ENCODE assay signal across 26 mouse cellular contexts in the genomic region with DNA sequence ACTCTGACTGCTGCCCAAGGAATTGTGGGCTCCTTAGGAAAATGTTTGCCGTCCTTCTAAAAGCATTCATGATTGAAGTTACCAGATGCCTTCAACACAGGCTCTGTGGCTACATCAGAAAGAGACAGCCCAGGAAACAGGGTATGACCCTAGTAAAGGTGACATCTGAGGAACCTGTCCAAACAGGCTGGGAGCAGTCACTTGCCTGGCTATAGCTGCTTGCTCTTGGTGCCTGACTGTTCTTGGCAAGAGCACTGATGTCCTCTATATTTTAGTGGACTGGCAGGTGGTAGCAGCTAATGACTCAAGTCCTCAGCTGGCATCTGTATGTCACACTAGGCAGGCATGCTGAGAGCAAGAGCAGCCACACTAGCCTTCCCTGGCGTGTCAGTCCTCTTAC.
DNase-seq lines count a peak whose midpoint lies in the region; ATAC-seq lines count a peak whose summit lies in the region.
"Had no signal": no experiment of that assay in that cellular context is flagged by ENCODE, and none has a peak within 500 bp of the region (broad histone marks: within the 10 kb centered on the region; RNA-seq: fewer than 3 reads in every experiment).

No protein-coding gene starts in this region.

- H3K27ac ChIP-seq in hindbrain, embryonic 16.5 days (ENCODE audit: low read depth, low read length): no peak overlapping the region
- no peak overlapping the region for H3K27ac ChIP-seq in hindbrain, embryonic 12.5 days
- H3K27ac ChIP-seq: embryonic facial prominence, embryonic 13.5 days; heart, embryonic 13.5 days; limb, embryonic 13.5 days; liver, embryonic 12.5 days; stomach, postnatal 0 days had no signal

- ATAC-seq in hindbrain, embryonic 16.5 days: peak; percentile 41
- ATAC-seq in hindbrain, embryonic 12.5 days (ENCODE audit: low FRiP score): no peak
- ATAC-seq: forebrain, embryonic 14.5 days; liver, embryonic 12.5 days; Patski had no signal

- no peaks in the 10 kb centered on the region for H3K9me3 ChIP-seq in hindbrain, embryonic 16.5 days (ENCODE audit: control insufficient read depth, low read length)
- no peaks in the 10 kb centered on the region for H3K9me3 ChIP-seq in hindbrain, embryonic 12.5 days (replicated peaks)
- H3K9me3 ChIP-seq: embryonic facial prominence, embryonic 13.5 days; G1E; heart, embryonic 13.5 days; limb, embryonic 13.5 days; liver, embryonic 12.5 days had no signal

- 87% methylated on average over 2 of the region's 2 CpGs for WGBS in hindbrain, embryonic 16.5 days
- WGBS in hindbrain, embryonic 12.5 days: 87% methylated on average over 2 of the region's 2 CpGs

- no peaks in the 10 kb centered on the region for H3K27me3 ChIP-seq in hindbrain, embryonic 16.5 days (replicated peaks; ENCODE audit: control insufficient read depth, insufficient read depth, low read length)
- H3K27me3 ChIP-seq in hindbrain, embryonic 12.5 days: no peaks in the 10 kb centered on the region
- H3K27me3 ChIP-seq: CH12.LX; embryonic facial prominence, embryonic 13.5 days; heart, embryonic 13.5 days; limb, embryonic 13.5 days; liver, embryonic 12.5 days; Patski had no signal

- H3K4me3 ChIP-seq in hindbrain, embryonic 16.5 days (ENCODE audit: low read length): no peak overlapping the region
- H3K4me3 ChIP-seq in hindbrain, embryonic 12.5 days: no peak overlapping the region
- H3K4me3 ChIP-seq: embryonic facial prominence, embryonic 13.5 days; heart, embryonic 13.5 days; limb, embryonic 13.5 days; liver, embryonic 12.5 days had no signal

- no peaks in the 10 kb centered on the region for H3K36me3 ChIP-seq in hindbrain, embryonic 16.5 days (ENCODE audit: control insufficient read depth, insufficient read depth, low read length)
- H3K36me3 ChIP-seq in hindbrain, embryonic 12.5 days: no peaks in the 10 kb centered on the region
- H3K36me3 ChIP-seq: embryonic facial prominence, embryonic 13.5 days; G1E; heart, embryonic 13.5 days; limb, embryonic 13.5 days; liver, embryonic 12.5 days had no signal

- no peak overlapping the region for H3K9ac ChIP-seq in hindbrain, embryonic 16.5 days (ENCODE audit: low read depth, low read length)
- no peak overlapping the region for H3K9ac ChIP-seq in hindbrain, embryonic 12.5 days
- H3K9ac ChIP-seq: embryonic facial prominence, embryonic 13.5 days; heart, embryonic 13.5 days; limb, embryonic 13.5 days; liver, embryonic 12.5 days had no signal

- no peak overlapping the region for H3K4me2 ChIP-seq in hindbrain, embryonic 16.5 days (ENCODE audit: low read length)
- no peak overlapping the region for H3K4me2 ChIP-seq in hindbrain, embryonic 12.5 days (replicated peaks)
- H3K4me2 ChIP-seq: embryonic facial prominence, embryonic 13.5 days; heart, embryonic 13.5 days; limb, embryonic 13.5 days; liver, embryonic 12.5 days; midbrain, embryonic 11.5 days had no signal

- peak; percentile 83 for DNase-seq in cerebellum, adult 11-12 months
- peak; percentile 85 for DNase-seq in cerebellum, adult 9-10 months
- peak; percentile 49 for DNase-seq in skeletal muscle tissue, adult 2 months (ENCODE audit: low read depth, low spot score)
- DNase-seq in urinary bladder, postnatal 4 days (ENCODE audit: low spot score in 2 of 2): no peak
- no peak for DNase-seq in adipocyte (ENCODE audit: low spot score)
- DNase-seq: adrenal gland, postnatal 10 days; B cell, adult 2 months; embryo, embryonic 11 days; gastrocnemius, postnatal 14 days; heart, postnatal 14 days; kidney, adult 8-10 months; kidney, postnatal 14 days; lung, adult 18-20 months; lung, postnatal 10 days had no signal

- H3K4me1 ChIP-seq in hindbrain, embryonic 16.5 days (ENCODE audit: control insufficient read depth, insufficient read depth, low read depth, low read length): no peaks in the 10 kb centered on the region
- H3K4me1 ChIP-seq in hindbrain, embryonic 12.5 days: no peaks in the 10 kb centered on the region
- H3K4me1 ChIP-seq: embryonic facial prominence, embryonic 13.5 days; heart, embryonic 13.5 days; limb, embryonic 13.5 days; liver, embryonic 12.5 days had no signal

Comparison
In these comparisons a context has a peak if more than half of its experiments do, and no peak if none do; other contexts are left out.
1. DNase-seq: peak in cerebellum, adult 11-12 months (single experiment), cerebellum, adult 9-10 months (single experiment) and skeletal muscle tissue, adult 2 months (single experiment); none in urinary bladder, postnatal 4 days (0 of 2) and adipocyte (single experiment).